Mouse (Mus musculus) embryonic facial prominence, embryonic 11.5 days (tissue): ENCODE results near the gene Accs. TPM values are rescaled to one million over a fixed set of nuclear protein-coding genes. Genes with fewer than 3 reads are reported as not detected.

ENCODE experiments used
- ATAC-seq: fragments of 200-750 bp; cut with Nextera tagmentation; replicated peaks from 2 replicates; pipeline ENCODE4 v1.8.0; 2017; ENCODE audit warnings: low read depth; ENCODE audit not compliant: insufficient number of reproducible peaks, low FRiP score, low TSS enrichment
- DNase-seq: peaks from one replicate; pipeline ENCODE4 v3.0.0-alpha.2; 2015; ENCODE audit warnings: low spot score
- H3K27ac ChIP-seq: fragments of 300-500 bp; sonication (generic); replicated peaks from 2 replicates; pipeline ENCODE4 v1.5.1; 2014; ENCODE audit warnings: mild to moderate bottlenecking, low read depth, low read length, control low read depth
- H3K27me3 ChIP-seq: fragments of 300-500 bp; sonication (generic); 2 replicates; pipeline ENCODE4 v1.6.1; 2014; ENCODE audit warnings: mild to moderate bottlenecking, low read length, moderate library complexity, mixed read lengths; ENCODE audit not compliant: control insufficient read depth, insufficient read depth
- H3K36me3 ChIP-seq: fragments of 300-500 bp; sonication (generic); replicated peaks from 2 replicates; pipeline ENCODE4 v1.6.1; 2014; ENCODE audit warnings: low read depth, mild to moderate bottlenecking, low read length, moderate library complexity, mixed read lengths; ENCODE audit not compliant: control insufficient read depth, insufficient read depth
- H3K4me1 ChIP-seq: fragments of 300-500 bp; sonication (generic); 2 replicates; pipeline ENCODE4 v1.6.1; 2014; ENCODE audit warnings: low read length, mixed read lengths; ENCODE audit not compliant: control insufficient read depth, insufficient read depth
- H3K4me2 ChIP-seq: fragments of 300-500 bp; sonication (generic); 2 replicates; pipeline ENCODE4 v1.6.1; 2014; ENCODE audit warnings: low read depth, mild to moderate bottlenecking, control low read depth, low read length, moderate library complexity
- H3K4me3 ChIP-seq: fragments of 300-500 bp; sonication (generic); 2 replicates; pipeline ENCODE4 v1.5.1; 2014; ENCODE audit warnings: low read depth, low read length, control low read depth
- H3K9ac ChIP-seq: fragments of 300-500 bp; sonication (generic); replicated peaks from 2 replicates; pipeline ENCODE4 v1.6.1; 2014; ENCODE audit warnings: mild to moderate bottlenecking, control low read depth, low read length
- H3K9me3 ChIP-seq: fragments of 300-500 bp; sonication (generic); replicated peaks from 2 replicates; pipeline ENCODE4 v1.6.1; 2016; ENCODE audit warnings: mild to moderate bottlenecking, low read length, inconsistent platforms, mixed read lengths; ENCODE audit not compliant: control insufficient read depth
- WGBS: fragments of 180-500 bp; shearing (Covaris S2); extraction: QIAGEN DNeasy Blood & Tissue Kit; methylation state at CpG from one replicate; pipeline ENCODE4 v1.1.7; 2014; 5-methylcytosine and 5-hydroxymethylcytosine counted together
- polyA plus RNA-seq: library from polyadenylated mRNA; unstranded; fragments of >200 nt; fragmentation: Nextera tagmentation; extraction: Ambion mirVana; gene quantifications from 2 replicates; pipeline ENCODE4 v1.2.1, GENCODE M21; 2014

Accs gene
- polyA plus RNA-seq, 1 experiment from 2014 or later, result 6.7 TPM

- DNase-seq, result peak; percentile 95
- Histone ChIP-seq H3K4me1 (peaks cover 2% of the 10 kb centered on the region; the same call in 1 of the 2 replicates), H3K9me3 (no peaks in the 10 kb centered on the region), H3K27me3 (no peaks in the 10 kb centered on the region), H3K9ac (no peak overlapping the region), H3K27ac (no peak overlapping the region), H3K36me3 (no peaks in the 10 kb centered on the region; the same call in 1 of the 2 replicates), H3K4me2 (no peak overlapping the region), H3K4me3 (no peak overlapping the region)
- no peak for ATAC-seq
- WGBS, result 45% methylated on average over 4 of the region's 4 CpGs
These were observed 63.6 kb downstream of the Accs start for GRCm38 (mm10) chr2:93786175-93786574.

DNA sequence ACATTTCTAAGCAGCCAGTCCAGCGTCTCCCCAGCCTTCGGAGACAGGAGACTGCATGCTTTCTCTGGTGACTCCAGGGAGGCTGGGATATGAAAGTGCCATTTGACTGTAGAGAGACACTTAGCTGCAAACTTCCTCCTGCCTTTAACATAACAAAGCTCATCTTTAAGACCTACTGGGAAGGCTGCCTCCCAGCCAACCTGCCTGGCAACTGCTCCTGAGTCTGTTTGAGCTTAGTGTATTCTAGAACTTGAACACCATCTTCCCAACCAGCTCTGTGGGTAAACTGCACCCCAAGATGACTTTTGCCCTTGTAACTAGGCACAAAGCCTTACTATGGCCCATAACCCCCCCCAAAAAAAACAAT, 64.3 kb downstream of the Accs start:
- 22% methylated on average over 2 of the region's 2 CpGs for WGBS
- H3K27ac ChIP-seq, result no peak overlapping the region
- peaks cover 2% of the 10 kb centered on the region; the same call in 1 of the 2 replicates for H3K4me1 ChIP-seq
- H3K9me3 ChIP-seq, result no peaks in the 10 kb centered on the region
- H3K9ac ChIP-seq, result no peak overlapping the region
- H3K4me2 ChIP-seq, result no peak overlapping the region
- DNase-seq, result no peak
- H3K27me3 ChIP-seq, result no peaks in the 10 kb centered on the region
- ATAC-seq, result no peak
- H3K4me3 ChIP-seq, result no peak overlapping the region
- H3K36me3 ChIP-seq, result no peaks in the 10 kb centered on the region; the same call in 1 of the 2 replicates

- ATAC-seq, result no peak
These were observed 64.9 kb downstream of the Accs start for GRCm38 (mm10) chr2:93784721-93785431.

GRCm38 (mm10) chr2:93783926-93784539, 65.7 kb downstream of the Accs start:
- Histone ChIP-seq H3K27me3 (no peaks in the 10 kb centered on the region), H3K4me1 (peaks cover 7% of the 10 kb centered on the region; the same call in 1 of the 2 replicates), H3K9ac (no peak overlapping the region), H3K27ac (no peak overlapping the region), H3K4me3 (no peak overlapping the region), H3K4me2 (no peak overlapping the region), H3K36me3 (no peaks in the 10 kb centered on the region; the same call in 1 of the 2 replicates), H3K9me3 (no peaks in the 10 kb centered on the region)
- 69% methylated on average over 9 of the region's 9 CpGs for WGBS
- no peak for DNase-seq
- ATAC-seq, result no peak

More at GRCm38 (mm10) chr2:93784721-93785431, 64.9 kb downstream of the Accs start:
- DNase-seq, result no peak
- Histone ChIP-seq H3K4me1 (peaks cover 2% of the 10 kb centered on the region; the same call in 1 of the 2 replicates), H3K9me3 (no peaks in the 10 kb centered on the region), H3K4me3 (no peak overlapping the region), H3K9ac (0 out of 2 replicates have a peak overlapping the region, but pooled peaks have one; percentile 1), H3K27me3 (no peaks in the 10 kb centered on the region), H3K4me2 (no peak overlapping the region), H3K36me3 (no peaks in the 10 kb centered on the region; the same call in 1 of the 2 replicates), H3K27ac (no peak overlapping the region)
- 29% methylated on average over 12 of the region's 12 CpGs for WGBS

Other genes with a start within 250 kb of the Accs start
- gene Alx4, start 207.6 kb downstream of the Accs start, polyA plus RNA-seq, result 16.7 and 17.3 TPM in 2 replicates
- gene Ext2, start 27.4 kb downstream of the Accs start, polyA plus RNA-seq, result 70.1 and 79.0 TPM in 2 replicates
- not detected in 2 replicates for gene Accsl, start 19.2 kb upstream of the Accs start, polyA plus RNA-seq
- 3.9 and 4.6 TPM in 2 replicates for gene Gm13889, start 107.3 kb upstream of the Accs start, polyA plus RNA-seq
- gene Gm27027, start 146.4 kb upstream of the Accs start, polyA plus RNA-seq, result not detected in 2 replicates
- gene Alkbh3, start 160.9 kb upstream of the Accs start, polyA plus RNA-seq, result 50.2 and 53.5 TPM in 2 replicates